Mouse (Mus musculus) liver, adult 2 months (tissue): ENCODE data around the gene Txnip.

Experiments
- CTCF ChIP-seq: fragments of 200-500 bp; IDR thresholded peaks from 2 replicates; pipeline ENCODE4 v1.5.1; 2011; ENCODE audit warnings: low read depth, low read length, control low read depth
- POLR2A ChIP-seq: fragments of 200-500 bp; IDR thresholded peaks from 2 replicates; pipeline ENCODE4 v1.6.1; 2011; ENCODE audit warnings: low read length, control low read depth; ENCODE audit not compliant: insufficient read depth; ENCODE audit errors: extremely low read depth

GRCm38 (mm10) chr3:96601941-96602703, 44.4 kb downstream of the Txnip start:
- TF ChIP-seq CTCF, result no peak
- TF ChIP-seq POLR2A, result no peak
